Mouse (Mus musculus) hindbrain, embryonic 13.5 days (tissue): ENCODE results near the gene Mif4gd. TPM values are rescaled to one million over a fixed set of nuclear protein-coding genes. Genes with fewer than 3 reads are reported as not detected.

Source experiments
- ATAC-seq: fragments of 200-750 bp; cut with Nextera tagmentation; 2 replicates; pipeline ENCODE4 v1.8.0; 2017; ENCODE audit warnings: moderate TSS enrichment; ENCODE audit not compliant: low FRiP score
- H3K27ac ChIP-seq: fragments of 300-500 bp; sonication (generic); 2 replicates; pipeline ENCODE4 v1.5.1; 2015; ENCODE audit warnings: inconsistent platforms, mild to moderate bottlenecking, moderate library complexity
- H3K27me3 ChIP-seq: fragments of 300-500 bp; sonication (generic); 2 replicates; pipeline ENCODE4 v1.6.1; 2015; ENCODE audit warnings: mild to moderate bottlenecking, inconsistent platforms
- H3K36me3 ChIP-seq: fragments of 300-500 bp; sonication (generic); 2 replicates; pipeline ENCODE4 v1.6.1; 2015; ENCODE audit warnings: mild to moderate bottlenecking, inconsistent platforms
- H3K4me1 ChIP-seq: fragments of 300-500 bp; sonication (generic); replicated peaks from 2 replicates; pipeline ENCODE4 v1.6.1; 2015; ENCODE audit warnings: inconsistent platforms
- H3K4me2 ChIP-seq: fragments of 300-500 bp; sonication (generic); 2 replicates; pipeline ENCODE4 v1.6.1; 2015; ENCODE audit warnings: inconsistent platforms, mild to moderate bottlenecking, moderate library complexity
- H3K4me3 ChIP-seq: fragments of 300-500 bp; sonication (generic); 2 replicates; pipeline ENCODE4 v1.5.1; 2015; ENCODE audit warnings: mild to moderate bottlenecking, inconsistent platforms
- H3K9ac ChIP-seq: fragments of 300-500 bp; sonication (generic); 2 replicates; pipeline ENCODE4 v1.6.1; 2015; ENCODE audit warnings: mild to moderate bottlenecking, inconsistent platforms
- H3K9me3 ChIP-seq: fragments of 300-500 bp; sonication (generic); 2 replicates; pipeline ENCODE4 v1.6.1; 2016; ENCODE audit warnings: inconsistent platforms
- WGBS: fragments of 180-500 bp; shearing (Covaris S2); methylation state at CpG from one replicate; pipeline ENCODE4 v1.1.7; 2015; 5-methylcytosine and 5-hydroxymethylcytosine counted together
- polyA plus RNA-seq: library from polyadenylated mRNA; unstranded; fragments of >200 nt; fragmentation: Nextera tagmentation; extraction: Ambion mirVana; gene quantifications from 2 replicates; pipeline ENCODE4 v1.2.1, GENCODE M21; 2015

Mif4gd gene
- polyA plus RNA-seq, 1 experiment from 2014 or later = 11.3 TPM

- peaks cover 57% of the 10 kb centered on the region for H3K36me3 ChIP-seq
- no peak for ATAC-seq
These were observed 4.1 kb upstream of the Mif4gd start for GRCm38 (mm10) chr11:115616893-115617292.

GRCm38 (mm10) chr11:115616371-115616770 lies 3.6 kb upstream of the Mif4gd start:
- no peak overlapping the region for H3K4me2 ChIP-seq
- peaks cover 54% of the 10 kb centered on the region for H3K36me3 ChIP-seq
- H3K27me3 ChIP-seq = peaks cover 16% of the 10 kb centered on the region
- no peak overlapping the region for H3K9ac ChIP-seq
- WGBS = 95% methylated on average over 7 of the region's 7 CpGs
- peaks cover 21% of the 10 kb centered on the region for H3K4me1 ChIP-seq
- H3K4me3 ChIP-seq = no peak overlapping the region
- H3K9me3 ChIP-seq = no peaks in the 10 kb centered on the region
- ATAC-seq = no peak
- no peak overlapping the region for H3K27ac ChIP-seq

More at GRCm38 (mm10) chr11:115616893-115617292, 4.1 kb upstream of the Mif4gd start:
- Histone ChIP-seq H3K9me3 (no peaks in the 10 kb centered on the region), H3K27me3 (peaks cover 16% of the 10 kb centered on the region), H3K4me3 (no peak overlapping the region), H3K9ac (no peak overlapping the region), H3K4me2 (no peak overlapping the region), H3K4me1 (peaks cover 16% of the 10 kb centered on the region), H3K27ac (no peak overlapping the region)
- WGBS = 91% methylated on average over 6 of the region's 6 CpGs

- Histone ChIP-seq H3K4me1 (peaks cover 21% of the 10 kb centered on the region), H3K27me3 (peaks cover 16% of the 10 kb centered on the region), H3K9ac (no peak overlapping the region), H3K4me2 (no peak overlapping the region), H3K4me3 (no peak overlapping the region), H3K27ac (no peak overlapping the region), H3K36me3 (peaks cover 49% of the 10 kb centered on the region), H3K9me3 (no peaks in the 10 kb centered on the region)
- ATAC-seq = no peak
- 93% methylated on average over 6 of the region's 6 CpGs for WGBS
These were observed 3.1 kb upstream of the Mif4gd start for GRCm38 (mm10) chr11:115615875-115616274.

- H3K9ac ChIP-seq = no peak overlapping the region
- peaks cover 43% of the 10 kb centered on the region for H3K36me3 ChIP-seq
- ATAC-seq = no peak
- H3K27ac ChIP-seq = no peak overlapping the region
- no peak overlapping the region for H3K4me2 ChIP-seq
- WGBS = 83% methylated on average over 14 of the region's 15 CpGs
- no peak overlapping the region for H3K4me3 ChIP-seq
- peaks cover 16% of the 10 kb centered on the region for H3K27me3 ChIP-seq
- peaks cover 21% of the 10 kb centered on the region for H3K4me1 ChIP-seq
- H3K9me3 ChIP-seq = no peaks in the 10 kb centered on the region
These were observed 2.5 kb upstream of the Mif4gd start for GRCm38 (mm10) chr11:115615108-115615825.

- Histone ChIP-seq H3K4me3 (no peak overlapping the region), H3K9ac (no peak overlapping the region), H3K4me2 (no peak overlapping the region), H3K4me1 (peaks cover 21% of the 10 kb centered on the region), H3K27ac (no peak overlapping the region), H3K36me3 (peaks cover 38% of the 10 kb centered on the region), H3K9me3 (no peaks in the 10 kb centered on the region), H3K27me3 (peaks cover 16% of the 10 kb centered on the region)
- 89% methylated on average over 10 of the region's 10 CpGs for WGBS
- no peak for ATAC-seq
These were observed 1.8 kb upstream of the Mif4gd start for GRCm38 (mm10) chr11:115614346-115615107.

- peaks cover 16% of the 10 kb centered on the region for H3K27me3 ChIP-seq
These were observed 573 bp upstream of the Mif4gd start for GRCm38 (mm10) chr11:115613138-115613945.

GRCm38 (mm10) chr11:115612059-115612409 lies 735 bp downstream of the Mif4gd start:
- peak; percentile 47 for ATAC-seq
- H3K4me3 ChIP-seq = peak overlapping the region; percentile 62
- H3K27me3 ChIP-seq = peaks cover 16% of the 10 kb centered on the region
- peak overlapping the region; percentile 88 for H3K4me2 ChIP-seq
- no peaks in the 10 kb centered on the region for H3K9me3 ChIP-seq
- peaks cover 46% of the 10 kb centered on the region for H3K36me3 ChIP-seq
- 1% methylated on average over 13 of the region's 13 CpGs for WGBS
- H3K4me1 ChIP-seq = peaks cover 21% of the 10 kb centered on the region
- peak overlapping the region; percentile 80 for H3K9ac ChIP-seq
- H3K27ac ChIP-seq = peak overlapping the region; percentile 77

More at GRCm38 (mm10) chr11:115613138-115613945, 573 bp upstream of the Mif4gd start:
- Histone ChIP-seq H3K27ac (peak overlapping the region; percentile 77), H3K9ac (peak overlapping the region; percentile 80), H3K4me2 (peak overlapping the region; percentile 88), H3K36me3 (peaks cover 43% of the 10 kb centered on the region), H3K4me1 (peaks cover 21% of the 10 kb centered on the region), H3K9me3 (no peaks in the 10 kb centered on the region), H3K4me3 (peak overlapping the region; percentile 62)
- 0 out of 2 replicates have a peak, but pooled peaks have one; percentile 4 for ATAC-seq
- under 1% methylated on average over 16 of the region's 16 CpGs for WGBS

GRCm38 (mm10) chr11:115611173-115611572 lies 1.6 kb downstream of the Mif4gd start:
- Histone ChIP-seq H3K27me3 (peaks cover 16% of the 10 kb centered on the region), H3K4me3 (no peak overlapping the region), H3K9me3 (no peaks in the 10 kb centered on the region), H3K36me3 (peaks cover 53% of the 10 kb centered on the region), H3K9ac (peak overlapping the region; percentile 80; the same call in 1 of the 2 replicates), H3K27ac (no peak overlapping the region), H3K4me2 (no peak overlapping the region), H3K4me1 (peaks cover 21% of the 10 kb centered on the region)
- ATAC-seq = no peak
- WGBS = 82% methylated on average over 6 of the region's 6 CpGs

GRCm38 (mm10) chr11:115609576-115609975 lies 3.2 kb downstream of the Mif4gd start:
- WGBS = 81% methylated on average over 3 of the region's 3 CpGs
- no peak overlapping the region for H3K27ac ChIP-seq
- peaks cover 34% of the 10 kb centered on the region for H3K4me1 ChIP-seq
- peaks cover 14% of the 10 kb centered on the region for H3K27me3 ChIP-seq
- H3K9ac ChIP-seq = no peak overlapping the region
- H3K4me2 ChIP-seq = no peak overlapping the region
- no peaks in the 10 kb centered on the region for H3K9me3 ChIP-seq
- no peak for ATAC-seq
- H3K36me3 ChIP-seq = peaks cover 46% of the 10 kb centered on the region
- no peak overlapping the region for H3K4me3 ChIP-seq

GRCm38 (mm10) chr11:115608421-115609399 lies 4.1 kb downstream of the Mif4gd start:
- Histone ChIP-seq H3K9ac (peak overlapping the region; percentile 39; the same call in 1 of the 2 replicates), H3K4me3 (no peak overlapping the region), H3K27ac (0 out of 2 replicates have a peak overlapping the region, but pooled peaks have one; percentile 8), H3K4me1 (peaks cover 36% of the 10 kb centered on the region), H3K36me3 (peaks cover 43% of the 10 kb centered on the region), H3K27me3 (peaks cover 5% of the 10 kb centered on the region), H3K9me3 (no peaks in the 10 kb centered on the region), H3K4me2 (no peak overlapping the region)
- 81% methylated on average over 23 of the region's 23 CpGs for WGBS
- no peak for ATAC-seq

- Histone ChIP-seq H3K4me3 (no peak overlapping the region), H3K4me1 (peaks cover 35% of the 10 kb centered on the region), H3K27me3 (no peaks in the 10 kb centered on the region), H3K27ac (no peak overlapping the region), H3K9ac (no peak overlapping the region), H3K9me3 (no peaks in the 10 kb centered on the region), H3K4me2 (no peak overlapping the region), H3K36me3 (peaks cover 43% of the 10 kb centered on the region)
- no peak for ATAC-seq
- WGBS = 95% methylated on average over 18 of the region's 18 CpGs
These were observed 6.0 kb downstream of the Mif4gd start for GRCm38 (mm10) chr11:115606733-115607132.
